Mouse (Mus musculus) retina, postnatal 7 days (tissue): ENCODE results near the gene Slc35e2.
"Not testable (repeated sequence)": the region's sequence is repeated elsewhere in the genome, so short reads cannot be mapped to it uniquely, and the experiment has no call there.

Experiments
- DNase-seq: peaks from one replicate; pipeline ENCODE4 v3.0.0-alpha.2; 2012; ENCODE audit warnings: low read depth, low spot score

Slc35e2 gene

DNA sequence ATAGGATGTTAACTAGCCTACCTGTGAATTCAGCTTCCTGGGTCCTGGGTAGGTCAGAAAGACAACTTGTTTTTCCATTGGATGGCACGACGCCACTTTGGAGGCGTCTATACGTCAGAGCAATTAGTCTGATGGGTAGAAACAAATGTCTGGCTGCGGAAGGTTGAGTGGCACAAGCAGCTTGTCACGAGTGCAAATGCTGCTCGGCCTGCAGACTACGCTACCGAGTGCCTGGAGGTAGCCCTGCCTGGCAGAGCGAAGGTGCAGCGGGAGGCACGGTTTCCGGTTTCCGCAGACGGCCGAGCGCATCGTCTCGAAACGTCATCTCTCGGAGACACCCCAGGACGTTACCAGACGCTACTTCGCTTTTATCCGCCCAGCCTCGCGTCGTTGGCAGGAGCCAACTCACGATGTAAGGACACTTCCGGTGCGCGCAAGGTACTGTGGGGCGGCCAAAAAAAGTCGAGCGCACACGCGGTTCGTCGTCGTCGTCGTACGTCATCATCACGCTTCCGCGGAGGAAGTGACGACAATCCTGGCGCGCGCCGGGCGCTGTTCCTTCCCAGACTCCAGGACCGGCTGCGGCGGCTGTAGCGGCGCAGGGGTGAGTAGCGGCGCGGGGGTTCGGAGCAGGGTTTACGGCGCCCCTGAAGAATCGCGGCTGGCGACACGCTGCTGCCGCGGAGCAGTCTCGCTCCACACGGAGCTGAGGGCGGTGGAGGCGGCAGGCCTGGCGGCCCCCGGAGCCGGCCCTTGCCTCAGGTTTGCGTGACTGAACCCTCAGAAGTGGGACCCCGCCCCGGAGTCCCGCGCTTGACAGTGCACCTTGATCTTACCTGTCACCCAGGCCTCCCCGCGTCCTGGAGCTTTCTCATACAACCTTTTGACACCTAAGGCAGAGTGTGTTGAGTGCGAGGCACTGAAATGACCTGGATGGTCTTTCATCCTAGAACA is 23.4 kb downstream of the Slc35e2 start, which contains the start of gene Cdk11b:
Gene Cdk11b (plus strand): TSS at position 517 of the 954 bp plus-strand sequence.
- peak; percentile 96 for DNase-seq

GRCm38 (mm10) chr4:155630267-155630666 is 29.1 kb downstream of the Slc35e2 start:
- no peak for DNase-seq

DNA sequence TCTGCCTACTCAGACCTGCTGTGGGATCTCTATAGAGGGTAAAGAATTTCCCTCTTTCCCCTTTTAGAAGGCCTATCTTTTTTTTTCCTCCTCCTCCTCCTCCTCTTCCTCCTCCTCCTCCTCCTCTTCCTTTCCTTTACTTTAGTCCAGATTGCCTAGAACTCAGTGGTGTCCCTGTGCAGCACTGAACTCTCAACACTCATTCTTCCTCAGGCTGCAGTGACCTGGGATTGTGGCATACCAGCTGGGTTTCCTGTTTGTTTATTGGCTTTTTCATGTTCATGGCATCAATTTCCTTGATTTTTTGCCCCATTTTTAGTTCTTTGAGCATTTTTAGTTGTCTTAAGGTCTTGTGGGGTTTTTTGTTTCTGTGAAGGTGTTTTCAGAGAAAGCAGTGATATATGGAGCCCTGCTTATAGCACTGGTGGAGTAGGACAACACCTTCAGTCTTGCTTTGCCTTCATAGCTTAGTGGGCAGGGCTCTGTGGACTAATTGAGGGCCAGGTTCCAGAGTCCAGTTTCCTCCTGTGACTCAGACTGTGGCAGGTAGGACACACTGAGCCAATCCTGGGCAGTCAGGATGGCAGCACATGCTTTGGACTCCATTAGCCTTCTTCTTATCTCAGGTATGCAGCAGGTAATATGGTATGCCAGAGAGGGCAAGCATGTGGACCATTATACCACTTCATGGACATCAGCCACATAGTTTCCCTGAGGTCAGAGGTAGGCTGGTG is 34.7 kb downstream of the Slc35e2 start:
- no peak for DNase-seq

- no peak for DNase-seq
Observed at GRCm38 (mm10) chr4:155643531-155643930, 42.3 kb downstream of the Slc35e2 start.

GRCm38 (mm10) chr4:155645308-155645707 is 44.1 kb downstream of the Slc35e2 start, which contains the start of gene Gm10563:
Gene Gm10563, minus strand, starts transcription at chr4:155645408.
- DNase-seq: not testable (repeated sequence)

DNA sequence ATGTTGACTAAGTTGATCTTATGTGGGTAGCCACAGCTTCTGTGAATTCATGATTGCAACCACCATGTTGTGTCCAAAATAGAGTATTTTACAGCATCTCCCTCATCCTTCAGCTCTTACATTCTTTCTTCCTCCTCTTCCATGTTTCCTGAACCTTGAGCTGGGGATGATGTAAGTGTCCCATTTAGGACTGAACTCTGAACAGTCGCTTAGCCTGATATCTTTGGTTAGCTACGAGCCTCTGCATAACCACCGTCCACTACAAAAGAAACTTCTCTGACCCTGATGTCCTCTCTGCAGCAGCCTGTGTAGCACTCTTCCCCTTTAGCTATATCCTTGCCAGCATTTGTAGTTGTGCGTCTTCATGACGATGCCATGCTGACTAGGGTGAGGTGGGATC is 44.5 kb downstream of the Slc35e2 start:
- no peak for DNase-seq

DNA sequence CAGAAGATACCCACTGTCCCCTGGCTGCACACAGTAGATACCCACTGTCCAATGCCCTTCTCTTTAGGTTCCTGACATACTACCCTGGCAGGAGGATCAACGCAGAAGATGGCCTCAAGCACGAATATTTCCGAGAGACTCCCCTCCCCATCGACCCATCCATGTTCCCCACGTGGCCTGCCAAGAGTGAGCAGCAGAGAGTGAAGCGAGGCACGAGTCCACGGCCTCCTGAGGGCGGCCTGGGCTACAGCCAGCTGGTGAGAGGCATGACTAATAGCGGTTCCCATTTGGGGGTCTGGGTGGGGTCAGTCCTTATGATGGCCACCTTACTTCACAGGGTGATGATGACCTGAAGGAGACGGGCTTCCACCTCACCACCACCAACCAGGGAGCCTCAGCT is 48.1 kb downstream of the Slc35e2 start:
- no peak for DNase-seq

DNA sequence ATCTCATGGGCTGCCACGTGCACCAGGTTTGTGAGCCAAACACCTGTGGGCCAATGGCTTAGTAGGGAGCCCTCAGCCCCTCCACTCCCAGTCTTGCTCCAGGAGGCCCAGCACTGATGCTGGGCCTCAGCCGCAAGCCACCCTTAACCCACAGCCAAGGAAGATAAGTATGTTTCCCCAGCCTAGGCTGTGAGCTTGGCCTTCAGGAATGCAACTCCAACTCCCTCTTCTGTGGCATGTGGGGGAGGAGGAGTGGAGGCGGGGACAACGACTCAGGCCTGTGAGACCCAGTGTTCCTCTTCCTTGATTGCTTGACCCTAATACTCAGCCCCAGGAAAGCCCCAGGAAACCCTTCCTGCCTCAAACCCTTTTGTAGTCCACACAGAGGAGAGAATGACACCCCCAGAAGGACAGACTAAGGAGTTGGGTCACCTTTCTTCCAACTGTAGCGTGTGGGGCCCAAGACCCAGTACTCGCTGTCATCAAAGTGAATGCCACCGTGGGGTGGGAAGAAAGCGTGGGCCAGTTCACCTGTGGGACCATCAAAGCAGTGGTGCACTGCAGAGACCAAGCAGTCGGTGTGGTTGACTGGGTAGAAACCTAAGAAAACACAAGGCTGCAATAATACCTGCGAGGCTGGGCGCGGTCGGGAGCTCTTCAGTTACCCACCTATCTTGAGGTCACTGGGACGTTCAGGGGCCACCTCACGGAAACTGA is 50.5 kb downstream of the Slc35e2 start:
- DNase-seq: no peak

GRCm38 (mm10) chr4:155652283-155653085 is 51.3 kb downstream of the Slc35e2 start:
- no peak for DNase-seq

- no peak for DNase-seq
Observed at GRCm38 (mm10) chr4:155653086-155653450, 51.9 kb downstream of the Slc35e2 start, which contains the start of gene Mmp23. Gene Mmp23, minus strand, starts transcription at chr4:155653384.

DNA sequence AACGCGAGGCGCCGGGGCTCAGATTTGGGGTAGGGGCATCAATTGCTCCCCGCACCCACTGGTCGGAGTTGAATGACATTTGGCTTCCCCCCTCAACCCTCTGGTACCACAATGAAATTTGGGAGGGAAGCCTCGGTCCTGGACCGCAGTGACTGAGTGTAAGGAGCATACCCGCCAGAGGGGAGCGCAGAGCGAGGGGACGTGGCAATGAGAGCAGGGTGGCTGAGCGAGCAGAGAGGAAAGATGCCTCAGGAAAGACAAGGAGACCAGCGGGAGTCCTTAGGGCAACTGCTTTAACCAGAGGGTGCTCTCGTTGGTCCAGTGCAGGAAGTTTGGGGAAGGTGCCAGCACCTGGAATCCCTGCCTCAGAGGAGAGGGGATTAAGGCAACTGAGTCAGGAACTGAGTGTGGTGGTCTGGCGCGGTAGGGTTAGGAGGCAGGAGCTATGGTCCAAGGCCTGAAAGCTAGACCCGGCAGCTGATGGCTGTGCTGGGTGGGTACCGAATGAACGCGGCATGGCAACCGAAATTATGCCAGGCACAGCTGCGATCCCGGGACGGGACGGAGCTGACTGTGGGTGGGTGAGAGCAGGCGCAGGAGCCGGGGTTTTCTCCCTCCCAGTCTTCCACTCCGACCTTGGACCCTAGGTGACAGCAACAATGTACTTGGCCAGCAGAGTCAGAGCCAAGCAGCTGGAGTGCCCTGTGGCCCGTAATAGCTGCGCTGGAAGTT is 52.4 kb downstream of the Slc35e2 start:
- no peak for DNase-seq

GRCm38 (mm10) chr4:155654183-155654455 is 52.9 kb downstream of the Slc35e2 start:
- DNase-seq: no peak

- DNase-seq: peak; percentile 38
Observed at GRCm38 (mm10) chr4:155654456-155655298, 53.5 kb downstream of the Slc35e2 start.

DNA sequence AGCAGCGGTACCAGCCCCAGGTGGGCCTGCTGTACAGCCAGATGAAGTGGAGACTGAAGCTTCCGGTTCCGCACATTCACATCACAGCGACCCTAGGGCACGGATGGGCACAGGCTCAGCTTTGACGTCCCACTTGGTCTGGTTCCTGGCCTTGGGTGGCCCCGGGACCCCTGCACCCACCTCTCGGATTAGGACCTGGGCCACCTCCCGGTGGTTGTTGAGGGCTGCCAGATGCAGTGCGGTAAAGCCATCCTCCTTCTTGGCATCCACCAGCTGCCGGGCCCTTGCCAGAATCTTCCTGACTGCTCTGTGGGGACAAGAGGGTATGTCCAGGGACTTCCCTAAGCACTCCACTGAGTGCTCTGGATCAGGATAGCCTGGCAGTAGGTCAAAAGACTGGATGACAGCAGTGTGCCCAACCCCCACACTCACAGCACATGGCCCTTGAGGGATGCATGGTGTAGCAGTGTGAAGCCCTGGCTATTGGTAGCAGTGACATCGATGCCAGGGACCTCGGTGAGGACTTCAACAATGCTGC is 55.1 kb downstream of the Slc35e2 start:
- DNase-seq: no peak

- no peak for DNase-seq
Observed at GRCm38 (mm10) chr4:155658961-155659360, 57.7 kb downstream of the Slc35e2 start.

DNA sequence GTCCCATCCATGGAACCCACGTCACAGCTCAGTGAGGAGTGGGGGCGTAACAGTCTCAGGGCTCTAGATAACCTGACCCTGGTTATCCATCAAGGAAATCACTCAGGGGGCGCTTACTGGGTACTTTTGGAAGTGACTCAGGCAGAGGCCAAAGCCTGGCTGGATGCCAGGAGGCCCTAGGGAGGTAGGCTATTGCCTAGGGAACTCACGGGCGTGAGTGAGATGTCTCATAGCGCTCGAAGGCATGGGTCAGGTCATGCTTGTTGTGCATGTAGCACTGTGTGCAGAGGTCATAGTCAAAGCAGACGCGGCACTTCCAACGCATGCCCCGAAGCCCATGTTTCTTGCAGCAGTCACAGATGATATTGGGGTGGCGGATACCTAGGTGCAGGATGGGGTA is 59.4 kb downstream of the Slc35e2 start:
- DNase-seq: no peak

- DNase-seq: no peak
Observed at GRCm38 (mm10) chr4:155666903-155667302, 65.7 kb downstream of the Slc35e2 start.

DNA sequence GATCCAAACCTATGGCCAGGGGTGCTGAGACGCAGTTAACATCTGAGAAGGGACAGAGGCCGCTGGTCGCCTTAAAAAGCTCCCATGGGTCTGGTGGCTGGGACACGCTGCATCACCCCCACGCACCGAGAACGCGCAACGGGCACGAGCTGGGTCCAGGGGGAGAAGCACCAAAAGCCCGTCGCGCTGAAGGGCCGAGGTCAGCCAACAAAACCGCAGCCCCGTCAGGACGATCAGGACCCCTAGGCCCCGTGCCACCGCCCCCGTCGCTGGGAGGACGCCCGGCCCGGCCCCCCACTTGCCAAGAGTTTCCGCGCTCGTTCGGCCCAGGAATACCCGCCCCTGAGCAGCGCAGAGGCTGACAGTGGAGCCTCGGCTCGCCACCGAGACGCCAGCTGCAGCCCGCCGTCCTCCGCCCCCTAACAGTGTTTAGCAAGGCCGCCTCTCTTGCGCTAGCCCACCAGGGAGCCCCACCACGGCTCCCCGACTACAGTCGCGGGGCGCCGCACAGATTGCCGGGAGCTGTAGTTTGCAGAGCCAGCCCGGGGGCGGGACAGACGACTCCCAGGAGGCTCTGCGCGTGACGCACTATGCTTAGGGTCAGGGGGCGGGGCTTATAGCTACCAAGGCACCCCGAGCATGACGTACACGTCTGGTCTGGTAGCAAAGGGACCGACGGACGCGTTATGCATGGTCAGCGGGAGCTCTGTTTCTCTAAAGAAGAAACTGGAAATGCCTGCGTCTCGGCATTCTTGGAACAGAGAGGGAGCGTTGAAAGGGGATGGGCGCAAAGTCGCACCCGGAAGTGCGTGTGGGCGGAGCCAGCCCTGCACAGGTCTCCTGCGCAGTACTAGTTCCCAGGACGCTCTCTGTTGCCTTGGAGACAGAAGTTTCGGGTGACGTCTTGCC is 67.7 kb downstream of the Slc35e2 start, which contains the start of gene Mib2:
Gene Mib2 (minus strand): TSS at position 510 of the 909 bp plus-strand sequence.
- DNase-seq: peak; percentile 92
